Mouse (Mus musculus) erythroblast, embryonic 14.5 days (primary cell): ENCODE results near the gene Grk3.

Source experiments
- GATA1 ChIP-seq: IDR thresholded peaks from 2 replicates; pipeline ENCODE4 v1.6.1; 2012; ENCODE audit warnings: low read length, inconsistent platforms, mixed read lengths
- TAL1 ChIP-seq: IDR thresholded peaks from 3 replicates; pipeline ENCODE4 v1.6.1; 2012; ENCODE audit warnings: low read length, inconsistent platforms, mixed read lengths

- TF ChIP-seq GATA1 (no peak), TAL1 (no peak)
Observed at GRCm38 (mm10) chr5:112950847-112951246, 64.7 kb downstream of the Grk3 start.
